Mouse (Mus musculus) ES-E14 (cell line): ENCODE measurements around the gene Dpysl4.

ENCODE experiments used
- CHD2 ChIP-seq: IDR thresholded peaks from 2 replicates; pipeline ENCODE4 v1.6.1; 2014; ENCODE audit warnings: mild to moderate bottlenecking, low read depth, low read length, inconsistent platforms
- MAFK ChIP-seq: IDR thresholded peaks from 2 replicates; pipeline ENCODE4 v1.6.1; 2014; ENCODE audit warnings: mild to moderate bottlenecking, low read depth, low read length, inconsistent platforms; ENCODE audit not compliant: insufficient read depth
- ZC3H11A ChIP-seq: IDR thresholded peaks from 2 replicates; pipeline ENCODE4 v1.6.1; 2012; ENCODE audit warnings: low read depth, mild to moderate bottlenecking, inconsistent platforms, low read length, borderline replicate concordance
- ZNF384 ChIP-seq: IDR thresholded peaks from 2 replicates; pipeline ENCODE4 v1.6.1; 2012; ENCODE audit warnings: low read depth, low read length, inconsistent platforms

- no peak for TF ChIP-seq CHD2
- TF ChIP-seq ZNF384, result no peak
- no peak for TF ChIP-seq ZC3H11A
- TF ChIP-seq MAFK, result no peak
These were observed 10.6 kb downstream of the Dpysl4 start for GRCm38 (mm10) chr7:139096399-139096798.
